Mouse (Mus musculus) intestine, embryonic 14.5 days (tissue): ENCODE data around the gene Phactr2. TPM values are rescaled to one million over a fixed set of nuclear protein-coding genes. Genes with fewer than 3 reads are reported as not detected.
"Not testable (repeated sequence)": the region's sequence is repeated elsewhere in the genome, so short reads cannot be mapped to it uniquely, and the experiment has no call there.

Source experiments
- ATAC-seq: fragments of 200-750 bp; cut with Nextera tagmentation; replicated peaks from 2 replicates; pipeline ENCODE4 v1.8.0; 2017; ENCODE audit warnings: low read depth, moderate number of reproducible peaks, moderate TSS enrichment, moderate library complexity; ENCODE audit not compliant: low FRiP score, low TSS enrichment
- DNase-seq: peaks from one replicate; pipeline ENCODE4 v3.0.0-alpha.2; 2018; ENCODE audit warnings: low spot score
- H3K27ac ChIP-seq: fragments of 300-500 bp; sonication (generic); 2 replicates; pipeline ENCODE4 v1.5.1; 2014; ENCODE audit warnings: low read depth, mild to moderate bottlenecking, control low read depth
- H3K27me3 ChIP-seq: fragments of 300-500 bp; sonication (generic); replicated peaks from 2 replicates; pipeline ENCODE4 v1.6.1; 2014; ENCODE audit warnings: low read length, control low read depth; ENCODE audit not compliant: control insufficient read depth, insufficient read depth
- H3K36me3 ChIP-seq: fragments of 300-500 bp; sonication (generic); 2 replicates; pipeline ENCODE4 v1.6.1; 2014; ENCODE audit warnings: low read length, control low read depth; ENCODE audit not compliant: control insufficient read depth, insufficient read depth
- H3K4me1 ChIP-seq: fragments of 300-500 bp; sonication (generic); replicated peaks from 2 replicates; pipeline ENCODE4 v1.6.1; 2014; ENCODE audit warnings: low read length, control low read depth, mixed read lengths; ENCODE audit not compliant: control insufficient read depth, insufficient read depth
- H3K4me2 ChIP-seq: fragments of 300-500 bp; sonication (generic); 2 replicates; pipeline ENCODE4 v1.6.1; 2014; ENCODE audit warnings: low read length
- H3K4me3 ChIP-seq: fragments of 300-500 bp; sonication (generic); 2 replicates; pipeline ENCODE4 v1.5.1; 2014; ENCODE audit warnings: low read depth, low read length, control low read depth, mixed read lengths
- H3K9ac ChIP-seq: fragments of 300-500 bp; sonication (generic); 2 replicates; pipeline ENCODE4 v1.6.1; 2014; ENCODE audit warnings: mild to moderate bottlenecking, low read length
- H3K9me3 ChIP-seq: fragments of 300-500 bp; sonication (generic); 2 replicates; pipeline ENCODE4 v1.6.1; 2016; ENCODE audit warnings: low read length, control low read depth; ENCODE audit not compliant: control insufficient read depth
- WGBS: fragments of 180-500 bp; shearing (Covaris S2); extraction: QIAGEN DNeasy Blood & Tissue Kit; methylation state at CpG from one replicate; pipeline ENCODE4 v1.1.7; 2014; 5-methylcytosine and 5-hydroxymethylcytosine counted together
- polyA plus RNA-seq: library from polyadenylated mRNA; unstranded; fragments of >200 nt; fragmentation: Nextera tagmentation; extraction: Ambion mirVana; gene quantifications from 2 replicates; pipeline ENCODE4 v1.2.1, GENCODE M21; 2014

Phactr2 gene
- polyA plus RNA-seq, 1 experiment from 2014 or later, result 26.7 TPM

- DNase-seq, H3K4me1 ChIP-seq, ATAC-seq, H3K27ac ChIP-seq, H3K9me3 ChIP-seq, H3K4me2 ChIP-seq, H3K36me3 ChIP-seq, H3K4me3 ChIP-seq, H3K9ac ChIP-seq: not testable (repeated sequence)
- 78% methylated on average over 6 of the region's 6 CpGs for WGBS
- H3K27me3 ChIP-seq, result peaks cover 13% of the 10 kb centered on the region
These were observed 6.1 kb downstream of the Phactr2 start for GRCm38 (mm10) chr10:13468025-13468529.

DNA sequence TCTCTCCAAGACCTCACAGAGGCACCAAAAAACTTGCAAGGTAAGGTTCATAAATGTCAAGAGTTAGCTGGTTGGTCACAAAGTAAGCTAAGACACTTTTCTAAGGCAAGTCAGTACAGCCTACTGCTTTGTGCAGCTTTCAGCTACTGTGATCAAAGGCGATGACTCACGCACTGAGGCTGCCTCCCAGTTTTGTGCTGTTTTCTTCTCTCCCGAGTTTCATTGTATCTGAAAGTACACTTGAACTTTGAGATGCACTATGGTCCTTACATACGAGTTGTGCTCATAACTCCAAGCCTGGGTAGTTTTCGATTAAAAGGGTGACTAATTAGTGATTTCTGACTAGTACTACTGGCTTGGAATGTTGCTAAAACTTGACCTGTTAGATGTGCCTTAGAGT is 7.3 kb downstream of the Phactr2 start:
- H3K27ac ChIP-seq, result no peak overlapping the region
- ATAC-seq, result no peak
- DNase-seq, result no peak

GRCm38 (mm10) chr10:13464295-13464694 is 9.9 kb downstream of the Phactr2 start:
- not testable (repeated sequence) for H3K4me1 ChIP-seq, H3K9me3 ChIP-seq, DNase-seq, H3K27me3 ChIP-seq, H3K27ac ChIP-seq, H3K4me2 ChIP-seq, H3K9ac ChIP-seq, ATAC-seq, H3K4me3 ChIP-seq, H3K36me3 ChIP-seq
- 82% methylated on average over 3 of the region's 3 CpGs for WGBS

More for the DNA sequence above, 7.3 kb downstream of the Phactr2 start:
- Histone ChIP-seq H3K4me3 (no peak overlapping the region), H3K9me3 (no peaks in the 10 kb centered on the region), H3K4me1 (no peaks in the 10 kb centered on the region), H3K4me2 (no peak overlapping the region), H3K27me3 (peaks cover 2% of the 10 kb centered on the region), H3K9ac (no peak overlapping the region), H3K36me3 (no peaks in the 10 kb centered on the region)
- WGBS, result 73% methylated on average over 5 of the region's 5 CpGs

GRCm38 (mm10) chr10:13453200-13453990 is 20.8 kb downstream of the Phactr2 start:
- no peak for DNase-seq
- WGBS, result 61% methylated on average over 13 of the region's 13 CpGs
- Histone ChIP-seq H3K27me3 (no peaks in the 10 kb centered on the region), H3K4me3 (no peak overlapping the region), H3K4me1 (no peaks in the 10 kb centered on the region; the same call in 1 of the 2 replicates), H3K27ac (no peak overlapping the region), H3K9ac (no peak overlapping the region), H3K4me2 (no peak overlapping the region), H3K36me3 (no peaks in the 10 kb centered on the region), H3K9me3 (no peaks in the 10 kb centered on the region)
- no peak for ATAC-seq

- Histone ChIP-seq H3K4me1 (no peaks in the 10 kb centered on the region; the same call in 1 of the 2 replicates), H3K4me2 (no peak overlapping the region), H3K27ac (no peak overlapping the region), H3K9ac (no peak overlapping the region), H3K9me3 (no peaks in the 10 kb centered on the region), H3K4me3 (no peak overlapping the region), H3K36me3 (no peaks in the 10 kb centered on the region), H3K27me3 (no peaks in the 10 kb centered on the region)
- 85% methylated on average over 6 of the region's 6 CpGs for WGBS
- no peak for ATAC-seq
- no peak for DNase-seq
These were observed 22.6 kb downstream of the Phactr2 start for GRCm38 (mm10) chr10:13451640-13452039.

DNA sequence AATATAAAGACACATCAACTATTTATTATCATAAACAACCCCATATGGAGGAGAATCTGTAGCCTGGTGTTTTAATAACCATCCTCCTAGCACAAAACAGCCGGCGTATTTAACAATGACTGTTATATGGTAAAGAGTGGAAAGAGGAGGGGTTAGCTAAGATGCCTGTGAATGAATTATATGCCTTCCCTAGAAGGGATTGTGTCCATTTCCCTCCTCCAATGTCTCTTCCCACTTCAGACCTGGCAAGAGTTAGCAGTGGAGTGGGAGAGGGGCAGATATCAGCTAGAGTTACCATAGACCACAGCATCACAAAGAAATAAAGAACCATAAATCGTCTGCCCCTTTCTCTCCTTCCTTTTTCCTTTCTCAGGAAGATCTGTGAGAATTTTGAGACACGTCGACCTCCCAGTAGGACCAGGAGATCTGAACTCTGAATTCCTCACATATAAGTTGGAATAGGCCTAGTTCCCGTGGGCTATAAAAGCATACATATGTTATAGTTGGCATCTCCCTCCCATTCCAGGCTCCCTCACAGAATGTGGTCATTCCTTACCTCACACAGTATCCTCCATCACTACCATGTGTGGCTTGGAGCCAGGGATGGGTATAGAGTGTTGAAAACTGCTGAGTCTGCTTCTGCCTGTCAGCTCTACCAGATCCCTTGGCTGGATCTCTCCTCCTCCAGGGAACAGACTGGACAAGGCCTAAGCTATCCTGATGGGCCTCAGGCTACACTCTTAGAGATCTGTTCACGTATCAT is 25.7 kb downstream of the Phactr2 start:
- no peak overlapping the region for H3K4me2 ChIP-seq
- DNase-seq, result no peak
- no peaks in the 10 kb centered on the region for H3K27me3 ChIP-seq
- 62% methylated on average over 7 of the region's 7 CpGs for WGBS
- H3K36me3 ChIP-seq, result no peaks in the 10 kb centered on the region
- H3K27ac ChIP-seq, result peak overlapping the region; percentile 35; the same call in 1 of the 2 replicates
- 0 out of 2 replicates have a peak, but pooled peaks have one; percentile 40 for ATAC-seq
- H3K9me3 ChIP-seq, result no peaks in the 10 kb centered on the region
- no peak overlapping the region for H3K4me3 ChIP-seq
- H3K4me1 ChIP-seq, result no peaks in the 10 kb centered on the region; the same call in 1 of the 2 replicates
- no peak overlapping the region for H3K9ac ChIP-seq

DNA sequence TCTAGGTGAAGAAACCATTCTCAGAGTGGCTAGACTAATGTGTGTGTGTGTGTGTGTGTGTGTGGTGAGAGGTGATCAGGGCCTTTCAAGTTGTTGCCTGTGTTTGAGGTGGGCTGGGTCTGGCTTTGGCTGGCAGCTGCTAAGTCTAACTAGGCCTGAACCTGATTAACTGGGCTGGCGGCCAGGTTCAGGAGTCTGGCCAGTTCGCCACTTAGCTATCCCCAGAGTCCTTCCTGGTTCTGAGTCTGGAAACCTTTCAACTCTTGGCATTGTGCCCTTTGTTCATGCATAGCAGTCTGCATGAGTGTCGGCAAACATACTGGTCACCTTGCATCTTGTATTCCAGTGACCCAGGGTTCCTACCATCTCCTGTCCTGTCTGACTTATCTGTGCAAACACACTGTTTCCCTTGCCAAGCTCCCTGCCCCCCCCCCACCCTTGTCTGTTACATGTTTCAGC is 27.4 kb downstream of the Phactr2 start:
- H3K9ac ChIP-seq, result no peak overlapping the region
- no peak overlapping the region for H3K4me2 ChIP-seq
- no peaks in the 10 kb centered on the region for H3K36me3 ChIP-seq
- no peak overlapping the region for H3K4me3 ChIP-seq
- H3K4me1 ChIP-seq, result no peaks in the 10 kb centered on the region; the same call in 1 of the 2 replicates
- no peaks in the 10 kb centered on the region for H3K9me3 ChIP-seq
- ATAC-seq (no peak), DNase-seq (no peak)
- no peaks in the 10 kb centered on the region for H3K27me3 ChIP-seq
- no peak overlapping the region for H3K27ac ChIP-seq
- 44% methylated on average over 3 of the region's 3 CpGs for WGBS

GRCm38 (mm10) chr10:13444257-13444656 is 30.0 kb downstream of the Phactr2 start:
- WGBS, result 85% methylated on average over 5 of the region's 5 CpGs
- Histone ChIP-seq H3K9ac (no peak overlapping the region), H3K9me3 (no peaks in the 10 kb centered on the region), H3K36me3 (no peaks in the 10 kb centered on the region), H3K27me3 (no peaks in the 10 kb centered on the region), H3K27ac (no peak overlapping the region), H3K4me2 (no peak overlapping the region), H3K4me3 (no peak overlapping the region), H3K4me1 (no peaks in the 10 kb centered on the region; the same call in 1 of the 2 replicates)
- DNase-seq (no peak), ATAC-seq (no peak)
